Mouse (Mus musculus): ENCODE measurements around the gene Olfr820. TPM values are rescaled to one million over a fixed set of nuclear protein-coding genes. Genes with fewer than 3 reads are reported as not detected.

Gene Olfr820
- polyA plus RNA-seq, 1 experiment from 2014 or later: not detected

DNA sequence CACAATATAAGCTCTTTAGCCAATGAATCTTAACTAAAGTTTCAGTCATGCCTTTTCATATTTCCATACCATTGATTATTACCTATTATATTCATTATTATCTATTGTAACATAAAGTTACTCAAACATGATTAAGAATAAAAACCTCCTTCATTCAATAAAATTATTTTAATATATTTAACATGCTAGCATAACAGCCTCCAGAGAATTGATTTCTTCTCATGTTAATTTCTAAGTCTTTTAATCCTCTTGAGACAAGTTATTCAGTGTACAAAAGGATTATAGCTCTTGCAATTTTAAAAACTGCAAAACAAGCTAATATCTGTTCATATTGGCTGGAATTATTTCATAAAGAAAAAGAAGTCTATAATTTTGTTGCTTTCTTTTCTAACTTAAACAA lies 17.6 kb downstream of the Olfr820 start, which contains the start of gene Olfr821:
TSS of gene Olfr821 (plus strand) at position 301 of the 400 bp plus-strand sequence.
- H3K27me3 ChIP-seq (ENCODE audit: control insufficient read depth, insufficient read depth, low read length): no peaks in the 10 kb centered on the region
- H3K4me3 ChIP-seq (ENCODE audit: low read depth, low read length): no peak within 1 kb of the TSS
- H3K9me3 ChIP-seq (ENCODE audit: control insufficient read depth, low read length): no peaks in the 10 kb centered on the region
- H3K4me2 ChIP-seq (replicated peaks; ENCODE audit: low read depth): no peak within 1 kb of the TSS
- H3K4me1 ChIP-seq (replicated peaks; ENCODE audit: control insufficient read depth, insufficient read depth): no peaks in the 10 kb centered on the region
- DNase-seq (ENCODE audit: low spot score) (no peak), ATAC-seq (ENCODE audit: low FRiP score, low TSS enrichment) (no peak)
- H3K36me3 ChIP-seq (ENCODE audit: control insufficient read depth, insufficient read depth, low read length): no peaks in the 10 kb centered on the region
- no peak within 1 kb of the TSS for H3K9ac ChIP-seq (ENCODE audit: low read length)
- no peak for TF ChIP-seq EP300 (optimal IDR thresholded peaks at IDR 0.05)
- TF ChIP-seq CTCF (IDR thresholded peaks at IDR 0.05; ENCODE audit: low read depth): no peak
- no peak within 1 kb of the TSS for H3K27ac ChIP-seq (replicated peaks)

DNA sequence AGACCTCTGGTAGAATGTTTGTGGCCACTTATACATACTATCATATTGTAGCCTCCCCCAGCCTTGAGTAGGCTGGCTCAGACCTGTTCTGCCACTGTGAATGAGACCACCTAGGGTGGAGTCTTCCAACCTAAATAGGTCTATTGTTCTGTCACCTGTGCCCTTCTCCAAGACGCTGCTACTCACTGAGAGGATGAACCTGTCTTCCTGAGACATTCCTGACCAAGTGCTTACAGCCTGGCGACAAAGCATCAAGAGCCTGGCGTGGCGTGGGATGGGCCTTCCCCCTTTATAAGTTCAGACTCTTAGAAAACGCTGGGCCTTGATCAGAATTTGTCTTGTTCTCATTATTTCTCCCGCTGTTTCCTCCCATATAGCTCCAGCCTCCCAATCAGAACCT lies 24.7 kb downstream of the Olfr820 start:
- DNase-seq (ENCODE audit: low spot score): no peak
- WGBS: 63% methylated on average over 6 of the region's 6 CpGs

More for the DNA sequence above, 24.7 kb downstream of the Olfr820 start:
- H3K9me3 ChIP-seq (ENCODE audit: control insufficient read depth, low read length): no peaks in the 10 kb centered on the region
- no peaks in the 10 kb centered on the region for H3K4me1 ChIP-seq (replicated peaks; ENCODE audit: control insufficient read depth, insufficient read depth)
- H3K9ac ChIP-seq (ENCODE audit: low read length): no peak overlapping the region
- H3K4me2 ChIP-seq (replicated peaks; ENCODE audit: low read depth): no peak overlapping the region
- H3K27ac ChIP-seq (replicated peaks): no peak overlapping the region
- no peak for ATAC-seq (ENCODE audit: low FRiP score, low TSS enrichment)
- no peak overlapping the region for H3K4me3 ChIP-seq (ENCODE audit: low read depth, low read length)
- H3K36me3 ChIP-seq (ENCODE audit: control insufficient read depth, insufficient read depth, low read length): no peaks in the 10 kb centered on the region
- no peak for TF ChIP-seq EP300 (optimal IDR thresholded peaks at IDR 0.05)
- no peak for TF ChIP-seq CTCF (IDR thresholded peaks at IDR 0.05; ENCODE audit: low read depth)
- no peaks in the 10 kb centered on the region for H3K27me3 ChIP-seq (ENCODE audit: control insufficient read depth, insufficient read depth, low read length)

Other genes with a start within 250 kb of the Olfr820 start
- 0.07 TPM in 1 of 2 replicates, not detected in the other for gene Olfr808, start 247.1 kb upstream of the Olfr820 start, polyA plus RNA-seq (2015; fragmentation: Nextera tagmentation; extraction: Ambion mirVana)
- gene Olfr809, start 238.0 kb upstream of the Olfr820 start, polyA plus RNA-seq (2015; fragmentation: Nextera tagmentation; extraction: Ambion mirVana): not detected in 2 replicates
- not detected in 2 replicates for gene Olfr810, start 217.7 kb upstream of the Olfr820 start, polyA plus RNA-seq (2015; fragmentation: Nextera tagmentation; extraction: Ambion mirVana)
- not detected in 2 replicates for gene Olfr811, start 208.2 kb upstream of the Olfr820 start, polyA plus RNA-seq (2015; fragmentation: Nextera tagmentation; extraction: Ambion mirVana)
- not detected in 2 replicates for gene Olfr812, start 166.5 kb upstream of the Olfr820 start, polyA plus RNA-seq (2015; fragmentation: Nextera tagmentation; extraction: Ambion mirVana)
- not detected in 2 replicates for gene Olfr813, start 157.3 kb upstream of the Olfr820 start, polyA plus RNA-seq (2015; fragmentation: Nextera tagmentation; extraction: Ambion mirVana)
- not detected in 2 replicates for gene Olfr814, start 132.8 kb upstream of the Olfr820 start, polyA plus RNA-seq (2015; fragmentation: Nextera tagmentation; extraction: Ambion mirVana)
- gene Olfr815, start 106.8 kb upstream of the Olfr820 start, polyA plus RNA-seq (2015; fragmentation: Nextera tagmentation; extraction: Ambion mirVana): 0.11 TPM in 1 of 2 replicates, not detected in the other
- not detected in 2 replicates for gene Olfr816, start 97.0 kb upstream of the Olfr820 start, polyA plus RNA-seq (2015; fragmentation: Nextera tagmentation; extraction: Ambion mirVana)
- gene Olfr818, start 63.5 kb upstream of the Olfr820 start, polyA plus RNA-seq (2015; fragmentation: Nextera tagmentation; extraction: Ambion mirVana): not detected in 2 replicates
- gene Olfr819, start 45.4 kb upstream of the Olfr820 start, polyA plus RNA-seq (2015; fragmentation: Nextera tagmentation; extraction: Ambion mirVana): not detected in 2 replicates
- not detected in 2 replicates for gene Olfr247, start 36.5 kb upstream of the Olfr820 start, polyA plus RNA-seq (2015; fragmentation: Nextera tagmentation; extraction: Ambion mirVana)
- 0.02 TPM in 1 of 2 replicates, not detected in the other for gene Gm10310, start 27.6 kb upstream of the Olfr820 start, polyA plus RNA-seq (2015; fragmentation: Nextera tagmentation; extraction: Ambion mirVana)
- gene Olfr821, start 17.7 kb downstream of the Olfr820 start, polyA plus RNA-seq (2015; fragmentation: Nextera tagmentation; extraction: Ambion mirVana): not detected in 2 replicates
- 0.04 TPM in 1 of 2 replicates, not detected in the other for gene Olfr822, start 58.6 kb downstream of the Olfr820 start, polyA plus RNA-seq (2015; fragmentation: Nextera tagmentation; extraction: Ambion mirVana)
- not detected in 2 replicates for gene Olfr823, start 102.8 kb downstream of the Olfr820 start, polyA plus RNA-seq (2015; fragmentation: Nextera tagmentation; extraction: Ambion mirVana)
- gene Olfr824, start 117.4 kb downstream of the Olfr820 start, polyA plus RNA-seq (2015; fragmentation: Nextera tagmentation; extraction: Ambion mirVana): not detected in 2 replicates
- gene Olfr825, start 154.1 kb downstream of the Olfr820 start, polyA plus RNA-seq (2015; fragmentation: Nextera tagmentation; extraction: Ambion mirVana): not detected in 2 replicates
- not detected in 2 replicates for gene Olfr826, start 171.6 kb downstream of the Olfr820 start, polyA plus RNA-seq (2015; fragmentation: Nextera tagmentation; extraction: Ambion mirVana)
- not detected in 2 replicates for gene Olfr827, start 201.8 kb downstream of the Olfr820 start, polyA plus RNA-seq (2015; fragmentation: Nextera tagmentation; extraction: Ambion mirVana)